Mouse (Mus musculus) hematopoietic stem cell, adult 5-6 weeks (primary cell): ENCODE results near the gene Zfp865. TPM values are rescaled to one million over a fixed set of nuclear protein-coding genes. Genes with fewer than 3 reads are reported as not detected.
"Not testable (repeated sequence)": the region's sequence is repeated elsewhere in the genome, so short reads cannot be mapped to it uniquely, and the experiment has no call there.

Source experiments
- ATAC-seq, 2 experiments: fragments of 125-278 bp in 1 of 2; replicated peaks in 1 of 2; 2 replicates each; pipeline ENCODE4 v1.8.0; 2016 to 2017; ENCODE audit warnings: inconsistent platforms in 2 of 2, mild to moderate bottlenecking in 2 of 2, moderate number of reproducible peaks in 2 of 2, low read depth in 1 of 2, moderate TSS enrichment in 1 of 2; ENCODE audit not compliant: low FRiP score in 2 of 2, poor library complexity in 2 of 2, severe bottlenecking in 2 of 2, insufficient read depth in 1 of 2, low TSS enrichment in 1 of 2
- total RNA-seq: library from RNA; stranded (forward); fragments of 172-1452, 232-1000 nt; gene quantifications from 2 replicates; pipeline ENCODE4 v1.2.3, GENCODE M21; 2017

The Zfp865 gene
- total RNA-seq = 13.9 and 14.0 TPM in 2 replicates

DNA sequence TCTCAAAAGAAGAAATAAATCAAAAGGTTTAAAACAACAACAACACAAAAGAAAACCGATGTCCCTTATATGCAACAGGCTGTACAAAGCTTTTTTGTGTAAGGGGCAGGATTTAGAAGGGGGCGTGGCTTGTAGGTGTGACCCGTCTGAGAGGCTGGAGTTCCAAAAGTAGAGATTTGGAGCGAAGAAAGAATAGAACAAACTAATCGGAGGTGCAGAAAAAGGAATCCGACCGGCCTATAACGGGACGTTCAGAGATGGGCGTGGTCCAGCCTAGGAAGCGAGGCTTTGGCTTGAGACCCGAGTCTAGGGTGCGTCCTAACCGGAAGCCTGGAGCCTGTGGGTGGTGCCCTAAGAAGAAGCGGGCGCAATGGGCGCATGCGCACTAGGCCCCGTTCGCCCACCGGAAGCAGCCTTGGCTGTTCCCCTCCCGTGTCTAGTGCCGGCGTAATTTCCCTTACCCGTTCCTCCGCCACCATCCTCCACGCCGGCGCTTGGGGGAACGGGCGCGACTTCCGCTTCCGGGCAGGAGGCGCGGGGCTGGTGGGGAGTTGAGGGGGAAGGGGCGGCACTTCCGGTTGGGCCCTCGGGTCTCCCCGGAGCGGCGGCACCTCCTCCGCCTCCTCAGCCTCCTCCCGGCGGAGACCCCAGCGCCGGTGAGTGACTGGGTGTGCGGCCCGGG lies at the start of gene Zfp865, which contains the start of gene Ccdc106:
Gene Zfp865 (plus strand): TSS at position 377 of the 682 bp plus-strand sequence.
Gene Ccdc106 (plus strand): TSS at position 554 of the 682 bp plus-strand sequence.
- peak; percentile 87 to 88 for ATAC-seq

DNA sequence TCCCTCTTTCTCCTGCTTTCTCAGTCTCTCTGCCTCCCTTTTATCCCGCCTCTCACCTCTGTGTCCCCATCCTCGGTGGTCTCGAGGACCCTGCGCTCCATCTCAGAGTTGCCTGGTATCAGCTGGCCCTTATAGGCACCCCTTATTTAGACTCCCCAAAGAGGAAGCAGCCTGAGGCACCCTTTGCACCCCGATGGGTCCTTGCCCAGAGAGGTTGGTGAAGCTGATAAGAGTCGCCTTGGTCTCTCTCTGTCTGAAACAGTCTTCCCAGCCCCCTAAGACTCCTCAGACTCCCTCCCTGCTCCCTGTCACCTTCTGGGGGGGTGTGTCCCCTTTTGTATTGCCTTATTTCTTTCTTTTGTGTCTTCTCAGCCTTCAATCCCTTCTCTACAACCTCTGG lies 49.1 kb upstream of the Zfp865 start, which contains the start of gene Sbk3:
Gene Sbk3 (minus strand): TSS at position 101 of the 400 bp plus-strand sequence.
- no peak for ATAC-seq

DNA sequence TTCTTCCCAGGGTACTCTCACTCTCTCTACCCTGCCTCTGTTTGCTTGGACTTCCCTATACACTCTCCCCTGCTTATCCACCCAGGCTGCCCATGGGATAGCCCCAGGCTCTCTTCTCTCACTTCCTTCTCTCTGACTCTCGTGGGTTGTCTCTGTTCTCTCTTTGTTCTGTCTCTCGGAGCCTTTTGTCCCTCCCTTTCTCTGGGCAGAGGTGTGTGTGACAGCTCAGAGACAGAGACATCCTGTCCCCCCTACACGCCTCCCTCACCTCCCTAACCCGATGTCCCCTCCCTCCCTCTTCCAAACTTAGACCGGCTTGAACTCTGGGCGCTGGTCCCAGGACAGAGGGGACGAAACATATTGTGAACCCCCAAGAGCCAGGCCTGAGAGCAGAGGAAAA lies 48.5 kb upstream of the Zfp865 start:
- ATAC-seq = no peak

DNA sequence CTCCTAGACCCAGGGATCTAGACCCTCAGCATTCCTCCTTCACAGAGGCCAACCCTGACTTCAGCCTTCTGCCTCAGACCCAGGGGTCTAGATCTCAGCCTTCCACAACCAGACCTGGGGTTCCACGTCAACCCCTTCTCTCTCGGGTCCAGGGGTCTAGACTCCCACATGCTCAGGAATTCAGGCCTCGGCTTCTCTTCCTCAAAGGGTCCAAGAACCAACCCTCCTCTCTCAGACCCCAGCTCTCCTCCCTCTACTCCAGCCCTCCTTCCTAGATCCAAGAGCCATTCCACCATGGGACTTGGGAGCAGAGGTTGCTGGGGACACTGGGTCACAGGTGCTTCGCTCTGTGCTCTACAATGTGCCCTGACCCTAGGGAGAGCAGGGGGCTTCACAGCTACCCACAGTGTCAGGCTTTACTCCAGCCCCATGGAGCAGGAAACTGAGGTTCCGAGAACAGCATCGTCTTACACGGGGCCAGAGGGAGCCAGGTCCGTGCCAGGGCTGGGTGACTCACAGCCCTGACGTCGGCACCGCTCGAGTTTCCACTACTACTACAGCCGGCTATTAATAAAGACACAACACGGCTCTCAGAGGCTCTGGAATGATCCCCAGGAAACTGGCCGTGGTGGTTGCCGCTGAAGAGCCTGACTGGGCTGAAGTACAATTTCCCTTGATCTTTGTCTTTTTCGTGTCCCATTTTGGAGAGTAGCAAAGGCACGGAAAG lies 47.7 kb upstream of the Zfp865 start:
- peak; percentile 25 to 59; a peak in 2 of 4 replicates for ATAC-seq

DNA sequence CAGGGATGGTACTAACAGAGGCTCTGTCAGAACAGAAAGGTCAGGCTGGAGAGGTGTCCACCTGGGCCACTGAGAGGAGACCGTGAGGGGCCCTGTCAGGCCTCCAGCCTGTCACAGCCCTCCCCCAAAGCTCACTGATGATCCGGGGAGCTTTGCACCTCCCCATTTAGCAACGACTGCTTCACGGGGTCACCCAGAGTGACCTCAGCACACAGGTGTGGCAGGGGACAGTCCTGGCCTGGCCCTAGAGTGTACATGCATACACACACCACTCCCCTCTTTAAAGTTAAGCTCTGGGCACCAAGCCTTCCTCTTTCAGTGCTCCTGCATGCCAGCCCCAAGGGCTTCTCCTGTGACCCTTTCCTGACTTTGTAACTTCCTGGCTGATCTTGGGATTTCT lies 44.7 kb upstream of the Zfp865 start:
- ATAC-seq = no peak

DNA sequence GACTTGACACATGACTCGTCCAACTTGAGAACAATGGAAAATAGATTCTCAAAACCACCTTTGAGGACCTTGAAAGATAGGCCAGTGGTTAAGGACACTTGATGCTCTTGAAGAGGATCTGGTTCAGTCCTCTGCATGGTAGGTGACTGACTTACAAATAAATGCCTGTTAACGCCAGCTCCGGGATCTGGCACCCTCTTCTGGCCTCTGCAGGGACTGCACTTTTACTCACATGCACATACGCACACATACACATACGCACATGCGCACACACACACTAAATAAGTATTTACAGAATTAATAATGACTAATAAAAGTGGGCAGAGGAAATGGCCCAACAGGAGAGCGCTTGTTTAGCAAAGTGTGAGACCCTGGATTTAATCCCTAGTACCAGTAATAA lies 43.3 kb upstream of the Zfp865 start:
- ATAC-seq = no peak

DNA sequence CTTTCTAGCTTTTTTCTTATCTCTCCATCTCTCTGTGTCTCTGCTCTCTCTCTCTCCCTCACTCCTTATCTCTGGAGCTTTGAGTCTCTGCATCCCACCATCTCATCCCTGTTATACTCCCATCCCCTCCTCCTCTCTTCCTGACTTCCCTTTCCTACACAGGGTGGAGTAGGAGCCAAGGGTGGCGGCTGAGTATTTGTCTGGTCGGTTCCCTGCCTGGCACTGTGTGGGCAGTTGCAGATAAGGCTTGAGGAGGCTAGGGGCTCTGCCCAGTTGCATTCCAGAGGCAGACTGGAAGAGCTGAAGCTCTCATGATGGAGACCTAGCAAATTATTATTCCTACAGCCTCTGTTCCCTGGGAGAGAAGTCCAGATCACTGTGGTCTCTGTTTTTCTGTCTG lies 31.9 kb upstream of the Zfp865 start:
- ATAC-seq = no peak

DNA sequence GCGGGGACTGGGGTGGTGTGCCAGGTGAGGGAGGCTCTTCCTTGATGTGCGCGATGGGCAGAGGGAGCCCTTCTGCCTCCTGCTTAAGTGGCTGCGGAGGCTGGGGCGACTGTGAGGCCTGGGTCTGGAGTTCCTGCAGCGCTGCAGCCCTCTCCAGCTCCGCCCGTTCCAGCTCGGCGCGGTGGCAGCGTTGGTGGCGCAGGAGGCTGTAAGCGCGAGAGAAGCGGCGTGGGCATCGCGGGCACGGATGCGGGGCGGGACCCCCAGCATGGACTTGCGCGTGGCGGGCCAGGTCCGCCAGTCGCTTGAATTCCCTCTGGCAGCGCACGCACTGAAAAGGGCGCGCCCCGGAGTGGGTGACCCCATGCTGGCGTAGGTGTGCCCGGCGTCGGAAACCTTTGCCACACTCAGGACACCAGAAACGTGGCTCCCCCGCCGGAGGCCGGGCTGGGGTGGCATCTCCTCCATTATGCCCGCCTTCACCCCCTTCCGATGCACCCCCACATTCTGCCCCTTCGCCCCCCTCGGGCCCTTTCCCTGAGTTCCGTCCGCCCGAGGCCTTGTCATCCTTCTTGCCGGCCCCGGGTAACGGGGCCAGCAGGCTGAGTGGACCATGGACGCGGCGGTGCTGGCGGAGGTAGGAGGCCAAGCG lies 26.7 kb upstream of the Zfp865 start:
- ATAC-seq = no peak

DNA sequence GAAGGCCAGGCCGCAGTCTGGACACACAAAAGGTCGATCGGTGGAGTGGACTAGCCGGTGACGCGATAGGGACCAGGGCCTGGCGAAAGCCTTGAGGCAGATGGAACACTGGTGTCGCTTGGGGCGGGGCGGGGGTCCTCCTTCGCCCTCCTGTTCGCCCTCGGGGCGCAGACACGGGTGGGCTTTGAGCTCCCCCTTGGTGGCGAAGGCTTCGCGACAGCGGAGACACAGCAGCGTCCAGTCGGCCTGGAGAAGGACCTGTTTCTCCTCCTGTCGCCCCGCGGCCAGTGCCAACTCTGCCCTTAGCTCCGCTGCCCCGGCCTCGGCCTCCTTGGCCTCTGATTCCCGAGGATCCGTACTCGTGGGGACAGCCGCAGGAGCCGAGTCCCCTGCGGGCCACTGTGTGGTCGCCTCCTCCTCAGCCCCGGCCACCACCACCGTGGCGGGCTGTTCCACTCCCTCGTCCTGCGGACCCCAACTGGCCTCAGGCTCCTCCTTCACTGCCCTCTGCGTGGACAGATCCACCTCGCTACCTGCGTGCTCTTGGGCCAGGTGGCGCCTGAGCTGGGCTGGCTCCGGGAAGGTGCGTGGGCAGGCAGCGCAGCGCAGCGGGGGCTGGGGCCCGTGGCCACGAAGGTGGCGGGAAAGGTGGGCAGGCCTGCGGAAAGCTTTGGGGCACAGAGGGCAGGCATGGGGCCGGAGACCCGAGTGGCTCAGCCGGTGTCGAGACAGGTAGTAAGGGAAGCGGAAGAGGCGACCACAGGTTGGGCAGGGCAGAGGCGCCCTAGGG lies 26.0 kb upstream of the Zfp865 start:
- no peak for ATAC-seq

DNA sequence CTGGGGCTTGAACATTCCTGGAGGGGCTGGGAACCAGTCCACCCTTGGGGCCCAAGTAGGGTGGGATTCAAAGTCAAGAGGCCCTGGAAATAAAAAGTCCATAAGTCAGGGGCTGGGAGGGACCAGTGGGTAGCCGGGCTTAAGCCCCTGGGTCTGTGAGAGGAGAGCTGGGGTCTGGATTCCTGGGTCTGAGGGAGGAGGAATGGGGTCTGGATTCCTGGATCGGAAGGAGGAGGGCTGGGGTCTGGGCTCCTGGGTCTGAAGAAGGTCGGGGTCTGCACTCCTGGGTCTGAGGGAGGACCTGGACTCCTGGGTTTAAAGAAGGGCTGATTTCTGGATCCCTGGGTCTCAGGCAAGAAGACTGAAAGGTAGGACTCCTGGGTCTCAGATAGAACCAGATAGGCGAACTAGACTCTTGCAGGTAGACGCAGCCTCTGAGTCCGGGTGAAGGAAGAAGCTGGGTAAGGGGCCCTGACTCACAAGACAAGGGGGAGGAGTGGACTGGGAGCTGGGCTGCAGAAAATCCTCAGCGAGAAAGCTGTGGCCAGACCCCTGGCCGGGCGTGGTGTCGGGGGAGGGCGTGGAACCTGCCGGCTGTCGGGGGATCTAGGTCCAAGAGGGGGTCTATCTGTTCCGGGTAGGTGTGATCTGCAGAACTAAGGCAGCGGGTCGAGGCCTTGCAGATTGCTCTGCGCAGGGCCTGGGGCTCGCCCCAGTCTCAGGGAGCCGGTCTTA lies 24.7 kb upstream of the Zfp865 start:
- ATAC-seq = peak in 1 of 2 experiments; percentile 14; a peak in 2 of 4 replicates

DNA sequence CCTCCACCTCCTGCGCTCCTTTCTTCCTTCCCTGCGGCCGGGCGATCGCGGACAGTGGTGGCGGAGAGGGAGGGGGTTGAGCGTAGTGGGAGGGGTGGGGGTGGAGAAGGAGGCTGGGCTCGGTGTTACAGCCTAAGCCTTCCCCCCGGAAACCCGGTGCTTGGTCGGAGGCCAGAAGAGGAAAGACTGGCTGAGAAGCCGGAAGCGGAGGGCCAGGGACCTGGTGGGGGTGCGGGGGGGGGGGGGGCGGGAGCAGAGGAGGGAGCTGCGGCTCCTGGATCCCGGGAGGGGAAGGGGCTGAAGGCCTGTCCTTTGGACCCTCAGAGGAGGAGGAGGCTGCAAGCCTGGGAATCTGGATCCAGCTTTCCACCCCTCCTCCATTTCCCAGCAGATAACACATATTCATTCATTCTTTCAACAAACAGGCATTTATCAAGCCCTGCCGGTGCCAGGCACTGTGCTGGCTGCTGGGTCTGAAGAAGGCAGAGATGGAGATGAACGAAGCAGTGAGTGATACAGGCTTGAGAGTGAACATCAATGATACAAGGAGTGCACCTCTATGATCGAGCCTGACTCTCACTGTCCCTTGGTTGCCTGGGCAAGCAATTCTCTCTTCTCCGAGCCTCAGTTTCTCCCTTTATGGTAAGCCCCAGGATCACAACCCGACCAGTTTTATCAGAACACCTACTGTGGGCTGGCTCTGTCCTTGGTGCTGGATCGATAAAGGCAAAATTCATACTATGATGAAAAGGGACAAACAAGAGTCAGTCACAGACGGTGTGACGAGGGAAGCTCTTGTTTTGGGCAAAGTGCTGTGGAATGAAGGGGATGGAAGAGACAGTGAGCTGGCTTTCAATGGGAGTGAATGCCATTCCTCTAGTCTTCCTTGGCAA lies 23.9 kb upstream of the Zfp865 start, which contains the start of gene Zfp579:
Gene Zfp579 (minus strand): TSS at position 156 of the 893 bp plus-strand sequence.
- ATAC-seq = peak; percentile 66 to 81

DNA sequence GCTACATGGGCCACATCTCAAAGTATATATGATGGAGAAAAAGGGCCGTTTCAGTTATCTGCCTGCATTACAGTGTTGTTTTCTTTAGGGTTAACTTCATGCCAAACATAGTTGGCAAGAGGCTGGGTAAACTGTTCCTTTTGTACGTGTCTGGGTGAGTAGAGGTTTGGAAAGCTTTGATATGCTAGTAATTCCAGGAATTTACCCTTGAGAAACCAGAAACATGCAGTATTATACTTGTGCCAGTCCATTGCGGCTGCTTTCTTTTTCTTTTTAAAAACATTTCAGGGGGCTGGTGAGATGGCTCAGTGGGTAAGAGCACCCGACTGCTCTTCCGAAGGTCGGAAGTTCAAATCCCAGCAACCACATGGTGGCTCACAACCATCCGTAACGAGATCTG lies 23.2 kb upstream of the Zfp865 start:
- no peak for ATAC-seq

DNA sequence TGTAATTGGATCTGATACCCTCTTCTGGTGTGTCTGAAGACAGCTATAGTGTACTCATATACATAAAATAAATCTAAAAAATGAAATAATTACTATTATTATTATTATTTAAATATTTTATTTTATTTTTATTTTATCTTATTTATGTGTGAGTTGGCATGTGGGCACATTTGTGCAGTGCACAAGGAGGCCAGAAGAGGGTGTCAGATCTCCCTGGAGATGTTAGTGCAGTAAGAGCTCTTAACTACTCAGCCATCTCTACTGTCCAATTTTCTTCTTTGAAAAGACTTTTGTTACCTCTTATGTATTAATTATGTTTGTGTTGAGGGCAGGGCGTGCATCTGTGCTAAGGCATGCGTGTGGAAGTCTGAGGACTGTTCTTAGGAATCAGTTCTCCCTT lies 20.3 kb upstream of the Zfp865 start:
- ATAC-seq = 0 out of 4 replicates have a peak, but pooled peaks of 1 of the 2 experiments have one; percentile 48

DNA sequence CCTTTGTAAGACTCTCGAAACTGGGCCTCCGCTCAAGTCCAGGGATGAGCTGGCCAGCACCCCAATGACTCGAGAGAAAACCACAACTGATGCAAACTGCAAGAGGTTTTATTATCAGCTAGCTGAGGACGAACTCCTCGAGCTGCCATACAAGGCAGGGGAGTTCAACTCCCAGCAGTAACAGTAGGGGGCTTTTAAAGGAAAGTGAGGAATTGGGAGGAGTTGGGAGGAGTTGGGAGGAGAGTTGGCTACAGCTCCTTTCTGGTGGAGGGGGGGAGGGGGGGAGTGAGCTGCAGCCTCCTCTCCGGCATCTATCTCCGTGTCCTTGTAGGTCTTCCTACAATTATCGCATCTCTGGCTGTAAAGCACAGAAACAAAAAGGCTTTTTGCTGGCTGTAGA lies 17.3 kb upstream of the Zfp865 start:
- not testable (repeated sequence) for ATAC-seq

DNA sequence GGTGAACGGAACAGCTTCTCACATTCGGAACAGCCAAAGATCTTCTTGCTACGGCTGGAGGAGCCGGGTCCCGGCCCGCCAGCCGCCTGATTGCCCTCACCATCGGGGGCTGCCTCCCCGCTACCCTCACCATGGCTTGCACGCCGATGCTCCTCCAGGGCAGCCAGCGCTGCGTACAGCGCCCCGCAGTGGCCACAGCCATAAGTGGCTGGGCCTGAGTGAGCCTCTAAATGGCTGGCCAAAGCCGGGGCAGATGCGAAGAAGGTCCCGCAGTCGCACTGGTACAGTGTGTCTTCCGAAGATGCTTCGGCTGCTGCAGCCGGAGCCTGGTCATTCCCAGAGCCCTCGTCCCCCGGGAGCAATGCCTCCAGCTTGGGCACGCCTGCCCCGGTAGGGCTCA lies 11.9 kb upstream of the Zfp865 start:
- no peak for ATAC-seq
